Mouse (Mus musculus) liver, adult 2 months (tissue): Measurements from ENCODE around the gene Cyp27b1. TPM values are rescaled to one million over a fixed set of nuclear protein-coding genes. Genes with fewer than 3 reads are reported as not detected.
A peak's percentile ranks its signal among the peaks of the same experiment; 100 is the strongest.

Experiments used
- DNase-seq: peaks from one replicate; pipeline ENCODE4 v3.0.0-alpha.2; 2011; ENCODE audit warnings: low read depth, low spot score; ENCODE audit errors: extremely low read depth
- H3K27ac ChIP-seq: fragments of 200-500 bp; replicated peaks from 2 replicates; pipeline ENCODE4 v1.5.1; 2012; ENCODE audit warnings: low read depth, mild to moderate bottlenecking, control low read depth, inconsistent platforms, low read length; ENCODE audit not compliant: insufficient read depth
- H3K27me3 ChIP-seq: fragments of 200-500 bp; 2 replicates; pipeline ENCODE4 v1.6.1; 2012; ENCODE audit warnings: mild to moderate bottlenecking, moderate library complexity, low read length, inconsistent platforms; ENCODE audit not compliant: control insufficient read depth, insufficient read depth
- H3K36me3 ChIP-seq: fragments of 200-500 bp; 2 replicates; pipeline ENCODE4 v1.6.1; 2012; ENCODE audit warnings: low read length, inconsistent platforms; ENCODE audit not compliant: control insufficient read depth, insufficient read depth
- H3K4me1 ChIP-seq: fragments of 200-500 bp; 2 replicates; pipeline ENCODE4 v1.6.1; 2011; ENCODE audit warnings: low read length; ENCODE audit not compliant: control insufficient read depth, insufficient read depth
- H3K4me3 ChIP-seq: fragments of 200-500 bp; 2 replicates; pipeline ENCODE4 v1.5.1; 2011; ENCODE audit warnings: low read depth, mild to moderate bottlenecking, control low read depth, low read length, moderate library complexity; ENCODE audit not compliant: insufficient read depth
- H3K79me2 ChIP-seq: fragments of 200-500 bp; 2 replicates; pipeline ENCODE4 v1.6.1; 2012; ENCODE audit warnings: inconsistent platforms, mild to moderate bottlenecking, low read length, moderate library complexity; ENCODE audit not compliant: control insufficient read depth, insufficient read depth
- H3K9ac ChIP-seq: fragments of 200-500 bp; 2 replicates; pipeline ENCODE4 v1.6.1; 2012; ENCODE audit warnings: low read depth, mild to moderate bottlenecking, control low read depth, inconsistent platforms, low read length
- CTCF ChIP-seq: fragments of 200-500 bp; IDR thresholded peaks from 2 replicates; pipeline ENCODE4 v1.5.1; 2011; ENCODE audit warnings: low read depth, low read length, control low read depth
- POLR2A ChIP-seq: fragments of 200-500 bp; IDR thresholded peaks from 2 replicates; pipeline ENCODE4 v1.6.1; 2011; ENCODE audit warnings: low read length, control low read depth; ENCODE audit not compliant: insufficient read depth; ENCODE audit errors: extremely low read depth
- WGBS: fragments of 180-500 bp; shearing (Covaris S2); methylation state at CpG from one replicate; pipeline ENCODE4 v1.1.7; 2018; 5-methylcytosine and 5-hydroxymethylcytosine counted together
- polyA plus RNA-seq: library from polyadenylated mRNA; depleted of rRNA; stranded (reverse); fragments of >200 nt; gene quantifications from 2 replicates; pipeline ENCODE4 v1.2.3, GENCODE M21; 2012
- total RNA-seq: library from RNA; depleted of rRNA; stranded (reverse); fragments of >200 nt; gene quantifications from 2 replicates; pipeline ENCODE4 v1.2.3, GENCODE M21; 2014

The Cyp27b1 gene
- total and polyA plus RNA-seq, 2 experiments = 0.05 TPM; not detected in 1

GRCm38 (mm10) chr10:127003806-127004205, 44.2 kb upstream of the Cyp27b1 start:
- Histone ChIP-seq H3K4me1 (peaks cover 3% of the 10 kb centered on the region; the same call in 1 of the 2 replicates), H3K27ac (no peak overlapping the region), H3K79me2 (no peaks in the 10 kb centered on the region), H3K9ac (no peak overlapping the region), H3K36me3 (no peaks in the 10 kb centered on the region), H3K4me3 (no peak overlapping the region), H3K27me3 (no peaks in the 10 kb centered on the region)
- no peak for DNase-seq
- WGBS = 90% methylated on average over 7 of the region's 7 CpGs
- no peak for TF ChIP-seq POLR2A
- TF ChIP-seq CTCF = no peak

GRCm38 (mm10) chr10:127016488-127016887, 31.6 kb upstream of the Cyp27b1 start:
- no peak for TF ChIP-seq POLR2A
- peak; percentile 23; the same call in 1 of the 2 replicates for TF ChIP-seq CTCF
- Histone ChIP-seq H3K79me2 (no peaks in the 10 kb centered on the region), H3K4me3 (no peak overlapping the region), H3K4me1 (no peaks in the 10 kb centered on the region), H3K9ac (no peak overlapping the region), H3K36me3 (no peaks in the 10 kb centered on the region), H3K27me3 (no peaks in the 10 kb centered on the region), H3K27ac (no peak overlapping the region)
- no peak for DNase-seq
- WGBS = 57% methylated on average over 5 of the region's 5 CpGs

DNA sequence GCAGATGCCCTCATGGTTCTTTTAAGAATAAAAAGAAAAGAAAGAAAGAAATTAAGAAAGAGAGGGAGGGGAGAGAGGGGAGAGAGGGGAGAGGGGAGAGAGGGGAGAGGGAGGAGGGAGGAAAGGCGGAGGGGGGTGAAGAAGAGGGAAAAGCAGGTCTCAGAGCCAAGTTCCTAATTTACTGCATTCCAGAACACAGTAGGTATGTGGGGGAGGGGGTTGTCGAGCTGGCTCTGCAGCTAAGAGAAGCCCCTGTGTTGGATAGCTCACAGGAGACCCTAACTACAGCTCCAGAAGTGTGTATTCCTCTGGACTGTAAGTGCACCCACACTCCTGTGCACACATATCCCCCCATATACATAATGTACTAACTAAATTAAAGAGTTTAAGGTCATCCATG, 31.0 kb upstream of the Cyp27b1 start:
- TF ChIP-seq POLR2A (no peak), CTCF (no peak)
- DNase-seq = no peak
- no peaks in the 10 kb centered on the region for H3K4me1 ChIP-seq
- no peak overlapping the region for H3K4me3 ChIP-seq
- no peaks in the 10 kb centered on the region for H3K36me3 ChIP-seq
- H3K79me2 ChIP-seq = no peaks in the 10 kb centered on the region
- no peak overlapping the region for H3K27ac ChIP-seq
- WGBS = 49% methylated on average over 2 of the region's 2 CpGs
- no peak overlapping the region for H3K9ac ChIP-seq
- no peaks in the 10 kb centered on the region for H3K27me3 ChIP-seq

- Histone ChIP-seq H3K9ac (no peak overlapping the region), H3K4me1 (no peaks in the 10 kb centered on the region), H3K79me2 (no peaks in the 10 kb centered on the region), H3K27ac (no peak overlapping the region), H3K27me3 (no peaks in the 10 kb centered on the region), H3K4me3 (no peak overlapping the region), H3K36me3 (peaks cover 4% of the 10 kb centered on the region; the same call in 1 of the 2 replicates)
- WGBS = 88% methylated on average over 16 of the region's 16 CpGs
- no peak for DNase-seq
- TF ChIP-seq CTCF (no peak), POLR2A (no peak)
Measured at GRCm38 (mm10) chr10:127018422-127018821, 29.6 kb upstream of the Cyp27b1 start.

GRCm38 (mm10) chr10:127030336-127031296, 17.4 kb upstream of the Cyp27b1 start, which contains the start of gene Tsfm:
Gene Tsfm (minus strand): TSS chr10:127030840.
- no peaks in the 10 kb centered on the region for H3K4me1 ChIP-seq
- no peaks in the 10 kb centered on the region for H3K79me2 ChIP-seq
- H3K27ac ChIP-seq = peak within 1 kb of the TSS; percentile 42
- peak; percentile 77 for DNase-seq
- H3K36me3 ChIP-seq = peaks cover 11% of the 10 kb centered on the region
- peak within 1 kb of the TSS; percentile 82 for H3K9ac ChIP-seq
- H3K27me3 ChIP-seq = no peaks in the 10 kb centered on the region
- peak within 1 kb of the TSS; percentile 83 for H3K4me3 ChIP-seq
- 5% methylated on average over 56 of the region's 56 CpGs for WGBS
- peak; percentile 45; the same call in 1 of the 2 replicates for TF ChIP-seq POLR2A
- TF ChIP-seq CTCF = peak; percentile 96
